Mouse (Mus musculus) heart, embryonic 12.5 days (tissue): Measurements from ENCODE around the gene AF067061. TPM values are rescaled to one million over a fixed set of nuclear protein-coding genes. Genes with fewer than 3 reads are reported as not detected.
"Not testable (repeated sequence)": the region's sequence is repeated elsewhere in the genome, so short reads cannot be mapped to it uniquely, and the experiment has no call there.

ENCODE experiments used
- ATAC-seq: fragments of 200-750 bp; cut with Nextera tagmentation; 2 replicates; pipeline ENCODE4 v1.8.0; 2017; ENCODE audit warnings: moderate TSS enrichment, moderate library complexity; ENCODE audit not compliant: insufficient number of reproducible peaks, low FRiP score
- H3K27ac ChIP-seq: fragments of 300-500 bp; sonication (generic); 2 replicates; pipeline ENCODE4 v1.5.1; 2016; ENCODE audit warnings: mild to moderate bottlenecking, moderate library complexity; ENCODE audit not compliant: poor library complexity, severe bottlenecking
- H3K27me3 ChIP-seq: fragments of 300-500 bp; sonication (generic); replicated peaks from 2 replicates; pipeline ENCODE4 v1.6.1; 2016; ENCODE audit warnings: mild to moderate bottlenecking, moderate library complexity
- H3K36me3 ChIP-seq: fragments of 300-500 bp; sonication (generic); 2 replicates; pipeline ENCODE4 v1.6.1; 2016; ENCODE audit warnings: mild to moderate bottlenecking, moderate library complexity
- H3K4me1 ChIP-seq: fragments of 300-500 bp; sonication (generic); replicated peaks from 2 replicates; pipeline ENCODE4 v1.6.1; 2016; ENCODE audit warnings: mild to moderate bottlenecking
- H3K4me2 ChIP-seq: fragments of 300-500 bp; sonication (generic); 2 replicates; pipeline ENCODE4 v1.6.1; 2016; ENCODE audit warnings: mild to moderate bottlenecking, moderate library complexity
- H3K4me3 ChIP-seq: fragments of 300-500 bp; sonication (generic); 2 replicates; pipeline ENCODE4 v1.5.1; 2016; ENCODE audit warnings: mild to moderate bottlenecking
- H3K9ac ChIP-seq: fragments of 300-500 bp; sonication (generic); 2 replicates; pipeline ENCODE4 v1.6.1; 2016; ENCODE audit warnings: mild to moderate bottlenecking, moderate library complexity
- H3K9me3 ChIP-seq: fragments of 300-500 bp; sonication (generic); replicated peaks from 2 replicates; pipeline ENCODE4 v1.6.1; 2016; ENCODE audit warnings: mild to moderate bottlenecking, moderate library complexity
- WGBS: fragments of 180-500 bp; shearing (Covaris S2); methylation state at CpG from one replicate; pipeline ENCODE4 v1.1.7; 2016; 5-methylcytosine and 5-hydroxymethylcytosine counted together
- polyA plus RNA-seq: library from polyadenylated mRNA; unstranded; fragments of >200 nt; fragmentation: Nextera tagmentation; extraction: Ambion mirVana; gene quantifications from 2 replicates; pipeline ENCODE4 v1.2.1, GENCODE M21; 2016

AF067061 gene
- not detected in 2 replicates for polyA plus RNA-seq

DNA sequence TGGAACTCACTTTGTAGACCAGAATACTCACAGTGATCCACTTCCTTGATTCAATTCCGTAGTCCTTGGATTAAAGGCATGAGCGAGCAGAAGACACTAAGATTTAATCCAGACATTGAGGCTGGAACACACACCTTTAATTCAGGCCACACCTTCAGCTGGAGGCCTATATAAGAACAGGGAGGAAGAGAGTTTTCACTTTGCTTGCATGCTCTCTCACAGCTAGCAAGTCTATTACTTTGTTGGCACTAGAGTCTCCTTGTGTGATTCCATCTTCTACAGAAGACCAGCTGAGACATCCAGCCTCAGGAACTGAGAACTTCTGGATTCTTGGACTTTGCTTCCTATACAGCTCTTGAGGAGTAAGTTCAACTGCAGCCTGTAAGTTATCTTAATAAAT is at the start of gene AF067061:
Gene AF067061, plus strand, starts transcription at position 245 of the 400 bp plus-strand sequence.
- H3K27me3 ChIP-seq, H3K9ac ChIP-seq, H3K4me3 ChIP-seq, H3K36me3 ChIP-seq, H3K4me2 ChIP-seq, H3K4me1 ChIP-seq, H3K27ac ChIP-seq, ATAC-seq, H3K9me3 ChIP-seq: not testable (repeated sequence)
- WGBS: 77% methylated on average over 2 of the region's 2 CpGs

DNA sequence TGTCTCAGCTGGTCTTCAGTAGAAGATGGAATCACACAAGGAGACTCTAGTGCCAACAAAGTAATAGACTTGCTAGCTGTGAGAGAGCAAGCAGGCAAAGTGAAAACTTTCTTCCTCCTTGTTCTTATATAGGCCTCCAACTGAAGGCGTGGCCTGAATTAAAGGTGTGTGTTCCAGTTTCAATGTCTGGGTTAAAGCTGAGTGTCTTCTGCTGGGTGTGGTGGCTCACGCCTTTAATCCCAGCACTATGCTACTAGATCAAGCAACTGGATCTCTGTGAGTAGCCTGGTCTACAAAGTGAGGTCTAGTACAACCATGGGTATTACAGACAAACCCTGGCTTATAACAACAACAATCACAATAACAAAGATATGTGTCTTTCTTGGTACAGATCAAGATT is 47.1 kb upstream of the AF067061 start, which contains the start of gene Gm21762:
Gene Gm21762, minus strand, starts transcription at position 101 of the 400 bp plus-strand sequence.
- H3K27me3 ChIP-seq, H3K4me2 ChIP-seq, H3K4me3 ChIP-seq, H3K9me3 ChIP-seq, H3K9ac ChIP-seq, H3K27ac ChIP-seq, H3K4me1 ChIP-seq, ATAC-seq, H3K36me3 ChIP-seq: not testable (repeated sequence)
- no CpG with 5 or more reads among the region's 2 CpGs for WGBS

DNA sequence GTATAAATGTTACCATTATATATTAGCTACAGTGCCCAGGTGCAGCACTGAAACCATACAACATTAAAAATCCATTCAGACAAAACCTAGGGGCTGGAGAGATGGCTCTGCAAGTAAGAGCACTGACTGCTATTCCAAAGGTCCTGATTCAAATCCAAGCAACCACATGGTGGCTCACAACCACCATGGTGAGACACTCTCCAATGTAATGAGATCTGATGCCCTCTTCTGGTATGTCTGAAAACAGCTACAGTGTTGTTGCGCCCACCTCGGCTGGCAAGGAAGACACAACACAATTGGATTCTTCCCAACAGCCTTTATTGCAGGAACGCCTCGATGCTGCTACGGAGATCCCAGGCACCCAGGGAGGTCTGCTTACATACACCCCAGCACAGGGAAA is 42.0 kb upstream of the AF067061 start:
- not testable (repeated sequence) for H3K36me3 ChIP-seq, H3K27me3 ChIP-seq, H3K9me3 ChIP-seq, ATAC-seq, H3K27ac ChIP-seq, H3K4me3 ChIP-seq, H3K4me2 ChIP-seq, H3K4me1 ChIP-seq, H3K9ac ChIP-seq
- WGBS: 76% methylated on average over 5 of the region's 5 CpGs

DNA sequence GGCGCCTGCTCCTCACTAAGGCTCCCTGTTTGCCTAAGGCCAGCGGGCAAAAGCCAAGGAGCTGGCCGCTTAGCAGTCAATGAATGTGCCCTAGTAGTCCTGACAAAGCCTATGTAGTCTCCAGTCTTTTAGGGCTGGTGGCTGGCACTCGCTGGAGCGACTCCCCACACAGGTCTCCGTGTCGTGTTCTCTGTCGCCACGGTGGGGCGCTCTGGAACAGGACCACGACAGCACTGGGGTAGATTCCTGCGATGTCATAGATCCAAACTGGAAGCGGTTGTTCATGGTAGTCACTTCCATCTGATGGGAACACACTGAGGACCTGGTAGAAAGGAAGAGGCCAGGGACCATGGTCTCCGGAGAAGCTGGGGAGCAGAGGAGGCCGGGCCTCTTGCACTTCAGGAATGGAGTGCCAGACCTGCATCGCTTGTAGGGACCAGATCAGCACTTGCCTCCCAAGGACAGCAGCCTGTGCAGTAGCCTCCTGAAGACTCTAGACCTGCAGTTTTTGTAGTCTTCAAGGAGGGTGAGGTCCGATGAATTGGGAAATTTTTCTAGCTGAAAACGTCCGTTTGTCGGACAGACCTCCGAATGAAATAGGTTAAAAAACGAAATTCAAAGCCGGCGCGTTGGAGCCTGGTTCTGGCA is 39.8 kb upstream of the AF067061 start:
- H3K36me3 ChIP-seq, H3K4me1 ChIP-seq, ATAC-seq, H3K4me2 ChIP-seq, H3K9me3 ChIP-seq, H3K9ac ChIP-seq, H3K27ac ChIP-seq, H3K4me3 ChIP-seq, H3K27me3 ChIP-seq: not testable (repeated sequence)
- 91% methylated on average over 16 of the region's 25 CpGs for WGBS

DNA sequence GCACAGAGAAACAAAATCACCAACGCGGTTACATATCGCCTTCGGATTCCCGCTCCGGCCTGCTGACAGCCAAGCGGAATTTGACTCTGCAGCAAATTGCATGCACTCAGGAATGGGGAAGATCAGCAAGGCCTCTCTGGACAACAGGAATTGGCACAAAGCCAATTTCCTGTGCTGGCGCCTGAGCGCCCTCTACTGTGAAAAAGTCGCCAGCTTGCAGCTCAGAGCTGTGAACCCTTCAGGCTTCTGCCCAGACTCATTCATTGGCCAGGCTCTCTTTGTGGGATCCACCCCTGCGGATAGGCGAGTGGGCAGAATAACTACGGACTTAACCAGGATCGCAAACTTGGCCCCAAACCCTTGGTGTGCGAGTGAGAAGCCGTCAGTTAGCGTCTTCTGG is 31.1 kb upstream of the AF067061 start:
- WGBS: 86% methylated on average over 17 of the region's 17 CpGs
- not testable (repeated sequence) for H3K4me3 ChIP-seq, H3K27ac ChIP-seq, H3K4me1 ChIP-seq, H3K36me3 ChIP-seq, H3K9me3 ChIP-seq, H3K27me3 ChIP-seq, H3K9ac ChIP-seq, ATAC-seq, H3K4me2 ChIP-seq

DNA sequence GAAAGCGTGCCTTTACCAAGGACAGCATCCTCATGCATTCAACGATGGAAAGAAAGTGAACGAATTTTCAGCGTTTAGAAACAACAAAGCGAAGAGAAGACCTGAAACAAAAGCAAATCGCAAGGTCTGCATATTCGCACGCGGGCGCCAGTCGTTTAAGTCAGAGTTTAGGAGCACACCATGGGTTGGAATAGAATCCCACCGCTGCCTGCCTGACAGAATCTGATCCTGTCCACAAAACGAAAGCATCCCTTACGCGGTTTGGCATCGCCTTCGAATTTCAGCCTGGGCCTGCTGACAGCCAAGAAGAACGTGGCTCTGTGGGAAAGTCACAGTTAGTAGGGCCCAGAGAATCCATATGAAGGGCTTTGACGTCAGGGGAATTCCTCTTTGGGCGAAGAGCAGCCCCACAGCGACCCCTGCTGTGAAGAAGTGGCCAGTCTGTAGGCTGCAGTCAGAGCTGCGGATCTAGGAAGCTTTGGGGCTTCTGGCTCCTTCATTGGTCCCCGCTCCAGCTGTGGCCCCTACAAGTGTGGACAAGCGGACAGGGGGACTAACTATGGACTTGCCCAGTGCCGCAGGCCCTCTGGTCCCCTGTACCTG is 30.4 kb upstream of the AF067061 start:
- 66% methylated on average over 13 of the region's 25 CpGs for WGBS
- not testable (repeated sequence) for H3K4me2 ChIP-seq, ATAC-seq, H3K4me1 ChIP-seq, H3K4me3 ChIP-seq, H3K27ac ChIP-seq, H3K36me3 ChIP-seq, H3K9ac ChIP-seq, H3K9me3 ChIP-seq, H3K27me3 ChIP-seq

DNA sequence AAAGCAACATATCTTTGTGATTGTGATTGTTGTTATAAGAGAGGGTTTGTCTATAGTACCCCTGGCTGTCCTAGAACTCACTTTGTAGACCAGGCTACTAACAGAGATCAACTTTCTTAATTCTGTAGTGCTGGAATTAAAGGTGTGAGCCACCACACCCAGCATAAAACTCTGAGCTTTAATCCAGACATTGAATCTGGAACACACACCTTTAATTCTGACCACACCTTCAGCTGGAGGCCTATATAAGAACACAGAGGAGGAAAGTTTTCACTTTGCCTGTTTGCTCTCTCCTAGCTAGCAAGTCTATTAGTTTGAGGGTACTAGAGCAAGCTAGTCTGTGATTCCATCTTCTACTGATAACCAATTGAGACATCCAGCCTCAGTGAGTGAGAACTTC is 24.1 kb upstream of the AF067061 start, which contains the start of gene Gm21731:
Gene Gm21731, plus strand, starts transcription at position 301 of the 400 bp plus-strand sequence.
- not testable (repeated sequence) for H3K4me1 ChIP-seq, ATAC-seq, H3K4me3 ChIP-seq

DNA sequence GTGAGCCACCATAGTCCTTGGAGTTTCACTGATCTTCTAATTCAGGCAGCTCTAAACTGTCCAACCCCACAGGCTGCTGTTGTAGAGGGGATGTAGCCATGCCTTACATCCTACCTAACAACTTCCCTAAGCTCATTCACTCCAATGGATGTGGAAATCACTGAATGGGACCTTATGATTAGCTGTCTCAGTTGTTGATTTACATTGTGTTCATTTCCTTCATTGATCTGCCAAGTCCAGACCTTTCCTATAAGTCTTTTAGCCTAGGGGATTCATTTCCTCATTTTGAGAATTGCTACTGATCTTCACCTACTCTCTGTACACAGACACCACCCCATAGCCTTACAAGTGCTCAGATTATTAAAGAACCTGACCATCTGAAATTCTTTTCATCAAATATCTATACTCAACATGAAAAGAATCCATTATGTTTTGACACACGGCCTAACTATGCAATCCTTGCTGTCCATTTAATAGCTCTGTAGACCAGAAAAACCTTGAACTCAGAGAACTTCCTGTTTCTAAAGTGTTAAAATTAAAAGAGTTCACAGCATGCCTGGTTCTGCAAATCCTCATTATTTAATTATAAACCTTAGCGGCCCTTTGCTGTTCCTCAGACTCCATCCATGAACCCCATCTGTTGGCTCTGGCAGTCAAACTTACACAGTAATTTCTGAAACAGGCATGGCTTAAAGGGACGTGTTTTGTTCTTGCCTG is 11.5 kb upstream of the AF067061 start:
- H3K4me1 ChIP-seq, H3K4me2 ChIP-seq, H3K27ac ChIP-seq, ATAC-seq, H3K36me3 ChIP-seq, H3K9ac ChIP-seq, H3K9me3 ChIP-seq, H3K4me3 ChIP-seq, H3K27me3 ChIP-seq: not testable (repeated sequence)
- WGBS: 69% methylated on average over 2 of the region's 3 CpGs

More for the DNA sequence above, 24.1 kb upstream of the AF067061 start, which contains the start of gene Gm21731:
- H3K36me3 ChIP-seq, H3K9ac ChIP-seq, H3K9me3 ChIP-seq, H3K27ac ChIP-seq, H3K27me3 ChIP-seq, H3K4me2 ChIP-seq: not testable (repeated sequence)

DNA sequence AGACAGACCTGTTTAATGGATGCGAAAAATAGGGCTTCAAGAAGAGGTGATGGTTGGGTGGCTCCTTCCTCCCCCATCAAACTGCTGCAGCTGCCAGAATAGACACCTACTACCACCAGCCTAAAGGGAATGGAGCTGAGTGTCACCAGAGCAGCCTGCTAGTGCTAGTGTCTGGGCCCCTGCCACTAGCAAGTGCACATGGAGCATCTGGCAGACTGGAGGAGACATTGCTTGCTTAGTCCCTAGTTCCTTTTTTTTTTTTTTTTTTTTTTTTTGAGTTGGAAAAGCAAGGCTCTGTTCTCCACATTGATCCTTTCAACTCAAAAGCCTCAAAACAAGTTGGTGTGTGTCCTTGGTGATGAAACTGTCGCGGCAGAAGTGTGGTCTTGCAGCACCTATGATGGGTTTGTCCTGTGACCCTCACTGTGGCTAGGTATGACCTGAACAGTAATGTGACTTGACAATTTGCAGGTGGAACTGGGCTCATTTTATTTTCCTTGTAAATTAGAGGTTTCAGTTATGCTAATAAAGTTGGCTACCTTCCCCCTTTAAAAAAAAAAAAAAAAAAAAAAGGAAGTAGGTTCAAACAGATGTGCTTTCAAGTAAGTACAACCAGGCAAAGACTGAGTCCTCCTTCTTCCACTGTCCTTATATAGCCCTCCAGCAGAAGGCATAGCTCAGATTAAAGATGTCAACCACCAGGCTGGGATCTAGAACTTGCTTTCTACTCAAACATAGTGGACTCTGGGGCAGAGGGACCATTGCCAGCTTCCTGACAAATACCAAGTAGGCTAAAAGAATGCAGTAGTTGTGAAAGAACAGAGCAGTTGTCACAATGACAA is 3.9 kb upstream of the AF067061 start:
- 82% methylated on average over 3 of the region's 3 CpGs for WGBS

DNA sequence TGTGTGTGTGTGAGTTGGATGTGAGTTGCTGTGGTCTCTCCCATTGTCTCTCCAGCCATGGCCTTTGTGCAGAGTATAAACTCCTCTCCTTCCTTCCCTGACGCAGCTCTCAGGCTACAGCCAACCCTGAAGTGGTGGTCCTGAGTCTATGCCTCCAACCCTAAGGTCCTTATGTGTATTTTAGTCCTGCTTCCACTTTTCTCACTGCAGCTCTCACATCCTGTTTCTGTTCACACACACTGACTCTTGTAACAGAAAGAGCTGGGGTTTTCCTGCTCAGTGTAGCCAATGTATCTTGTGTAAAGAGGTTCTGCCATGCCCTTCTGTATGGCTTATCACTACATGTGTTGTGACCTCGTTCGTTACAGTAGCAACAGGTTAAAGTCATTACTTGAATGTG is 3.2 kb upstream of the AF067061 start:
- H3K9ac ChIP-seq, H3K9me3 ChIP-seq, H3K27me3 ChIP-seq, H3K4me3 ChIP-seq, H3K4me1 ChIP-seq, H3K36me3 ChIP-seq, ATAC-seq, H3K4me2 ChIP-seq, H3K27ac ChIP-seq: not testable (repeated sequence)
- WGBS: 56% methylated on average over 3 of the region's 3 CpGs

More for the DNA sequence above, 3.9 kb upstream of the AF067061 start:
- H3K36me3 ChIP-seq, H3K4me3 ChIP-seq, H3K9me3 ChIP-seq, H3K4me1 ChIP-seq, H3K9ac ChIP-seq, ATAC-seq, H3K4me2 ChIP-seq, H3K27ac ChIP-seq, H3K27me3 ChIP-seq: not testable (repeated sequence)

DNA sequence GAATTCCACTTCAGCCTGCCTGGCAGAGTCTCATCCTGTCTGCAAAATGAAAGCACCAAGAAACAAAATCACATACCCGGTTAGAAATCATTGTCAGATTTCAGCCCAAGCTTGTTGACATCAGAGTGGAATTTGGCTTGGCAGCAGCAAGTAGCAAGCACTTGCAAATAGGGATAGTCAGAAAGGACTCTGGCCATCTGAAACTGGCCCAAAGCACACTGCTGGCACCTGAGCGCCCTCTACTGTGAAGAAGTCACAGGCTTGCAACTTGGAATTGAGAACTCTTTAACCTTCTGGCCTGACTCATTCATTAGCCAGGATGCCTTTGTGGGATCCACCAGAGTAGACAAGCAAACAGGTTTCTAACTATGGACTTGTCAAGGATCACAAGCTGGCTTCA is 14.9 kb downstream of the AF067061 start:
- H3K27me3 ChIP-seq, H3K27ac ChIP-seq, H3K36me3 ChIP-seq, H3K9ac ChIP-seq, ATAC-seq, H3K4me2 ChIP-seq, H3K4me1 ChIP-seq, H3K9me3 ChIP-seq, H3K4me3 ChIP-seq: not testable (repeated sequence)
- WGBS: 23% methylated on average over 2 of the region's 2 CpGs
